Mouse (Mus musculus): ENCODE measurements at regions not wholly inside any gene's neighbourhood (a gene's known extent, or its start where the extent isn't known, plus 50 kb on each side); places are given as distances from the start of the nearest gene placed in this dataset.

- DNase-seq (ENCODE audit: low spot score in 2 of 2) = no peak
Observed at GRCm38 (mm10) chr13:107540784-107541634, 503.2 kb upstream of the Smim15 start.

- DNase-seq (ENCODE audit: low spot score in 2 of 2) = no peak
Observed at GRCm38 (mm10) chr13:107540305-107540704, 503.9 kb upstream of the Smim15 start.

GRCm38 (mm10) chr13:107539867-107540266 lies 504.4 kb upstream of the Smim15 start:
- DNase-seq (ENCODE audit: low spot score in 2 of 2) = no peak

- no peak for DNase-seq (ENCODE audit: low spot score in 2 of 2)
Observed at GRCm38 (mm10) chr13:107539326-107539725, 504.9 kb upstream of the Smim15 start.

- no peak for DNase-seq (ENCODE audit: low spot score in 2 of 2)
Observed at GRCm38 (mm10) chr13:107535213-107535612, 509.0 kb upstream of the Smim15 start.

GRCm38 (mm10) chr13:107533323-107533722 lies 510.9 kb upstream of the Smim15 start:
- no peak for DNase-seq (ENCODE audit: low spot score in 2 of 2)

- DNase-seq (ENCODE audit: low spot score in 2 of 2) = no peak
Observed at GRCm38 (mm10) chr13:107531528-107531927, 509.6 kb upstream of the Kif2a start.

GRCm38 (mm10) chr13:107531026-107531425 lies 509.1 kb upstream of the Kif2a start:
- DNase-seq (ENCODE audit: low spot score in 2 of 2) = no peak

GRCm38 (mm10) chr13:107530392-107530791 lies 508.5 kb upstream of the Kif2a start:
- DNase-seq (ENCODE audit: low spot score in 2 of 2) = no peak

- no peak for DNase-seq (ENCODE audit: low spot score in 2 of 2)
Observed at GRCm38 (mm10) chr13:107528724-107529456, 507.0 kb upstream of the Kif2a start.

GRCm38 (mm10) chr13:107522942-107523341 lies 501.0 kb upstream of the Kif2a start:
- no peak for DNase-seq (ENCODE audit: low spot score in 2 of 2)

GRCm38 (mm10) chr13:107514236-107514635 lies 492.3 kb upstream of the Kif2a start:
- no peak for DNase-seq (ENCODE audit: low spot score in 2 of 2)

GRCm38 (mm10) chr13:107513274-107514146 lies 491.6 kb upstream of the Kif2a start:
- DNase-seq (ENCODE audit: low spot score in 2 of 2) = no peak

GRCm38 (mm10) chr13:107507336-107507735 lies 485.4 kb upstream of the Kif2a start:
- no peak for DNase-seq (ENCODE audit: low spot score in 2 of 2)

GRCm38 (mm10) chr13:107506832-107507231 lies 484.9 kb upstream of the Kif2a start:
- DNase-seq (ENCODE audit: low spot score in 2 of 2) = no peak

GRCm38 (mm10) chr13:107505318-107505717 lies 483.4 kb upstream of the Kif2a start:
- no peak for DNase-seq (ENCODE audit: low spot score in 2 of 2)

GRCm38 (mm10) chr13:107502261-107502660 lies 480.3 kb upstream of the Kif2a start:
- DNase-seq (ENCODE audit: low spot score in 2 of 2) = no peak

- no peak for DNase-seq (ENCODE audit: low spot score in 2 of 2)
Observed at GRCm38 (mm10) chr13:107500776-107501489, 479.0 kb upstream of the Kif2a start.

GRCm38 (mm10) chr13:107499296-107499695 lies 477.4 kb upstream of the Kif2a start:
- no peak for DNase-seq (ENCODE audit: low spot score in 2 of 2)

GRCm38 (mm10) chr13:107495161-107495732 lies 473.3 kb upstream of the Kif2a start:
- DNase-seq (ENCODE audit: low spot score in 2 of 2) = no peak

- peak; percentile 9 to 16 for DNase-seq (ENCODE audit: low spot score in 2 of 2)
Observed at GRCm38 (mm10) chr13:107493765-107494164, 471.8 kb upstream of the Kif2a start.

Measured in spleen, postnatal 36 days (tissue).